Mouse (Mus musculus) liver, postnatal 0 days (tissue): ENCODE measurements around the gene Tsc22d1.

Experiments
- CTCF ChIP-seq: sonication (generic); IDR thresholded peaks from 2 replicates; pipeline ENCODE4 v1.5.1; 2016; ENCODE audit warnings: antibody characterized with exemption, low read depth
- EP300 ChIP-seq: IDR thresholded peaks from 2 replicates; pipeline ENCODE4 v1.6.1; 2016; ENCODE audit warnings: antibody characterized with exemption, low read depth, mild to moderate bottlenecking

GRCm38 (mm10) chr14:76513395-76514049, 98.8 kb downstream of the Tsc22d1 start:
- TF ChIP-seq CTCF, result no peak
- no peak for TF ChIP-seq EP300
